Mouse (Mus musculus) cortical plate, adult 2 months (tissue): ENCODE data around the gene Klf3. TPM values are rescaled to one million over a fixed set of nuclear protein-coding genes. Genes with fewer than 3 reads are reported as not detected.

Experiments
- H3K27ac ChIP-seq: fragments of 200-500 bp; 2 replicates; pipeline ENCODE4 v1.5.1; 2012; ENCODE audit warnings: low read length, control low read depth, inconsistent platforms; ENCODE audit not compliant: insufficient read depth
- H3K4me1 ChIP-seq: fragments of 200-500 bp; 2 replicates; pipeline ENCODE4 v1.6.1; 2011; ENCODE audit warnings: low read length; ENCODE audit not compliant: control insufficient read depth, insufficient read depth
- H3K4me3 ChIP-seq: fragments of 200-500 bp; 2 replicates; pipeline ENCODE4 v1.5.1; 2011; ENCODE audit warnings: mild to moderate bottlenecking, low read length, control low read depth; ENCODE audit not compliant: insufficient read depth
- CTCF ChIP-seq: fragments of 200-500 bp; IDR thresholded peaks from 2 replicates; pipeline ENCODE4 v1.5.1; 2011; ENCODE audit warnings: mild to moderate bottlenecking, control low read depth, low read length; ENCODE audit not compliant: insufficient read depth; ENCODE audit errors: extremely low read depth
- POLR2A ChIP-seq: fragments of 200-500 bp; IDR thresholded peaks from 2 replicates; pipeline ENCODE4 v1.6.1; 2011; ENCODE audit warnings: mild to moderate bottlenecking, low read length, control low read depth; ENCODE audit not compliant: insufficient read depth; ENCODE audit errors: extremely low read depth
- polyA plus RNA-seq: library from polyadenylated mRNA; depleted of rRNA; stranded (reverse); fragments of >200 nt; gene quantifications from 2 replicates; pipeline ENCODE4 v1.2.3, GENCODE M21; 2012; rRNA removed

Gene Klf3
- polyA plus RNA-seq: 18.7 TPM in 2 replicates

DNA sequence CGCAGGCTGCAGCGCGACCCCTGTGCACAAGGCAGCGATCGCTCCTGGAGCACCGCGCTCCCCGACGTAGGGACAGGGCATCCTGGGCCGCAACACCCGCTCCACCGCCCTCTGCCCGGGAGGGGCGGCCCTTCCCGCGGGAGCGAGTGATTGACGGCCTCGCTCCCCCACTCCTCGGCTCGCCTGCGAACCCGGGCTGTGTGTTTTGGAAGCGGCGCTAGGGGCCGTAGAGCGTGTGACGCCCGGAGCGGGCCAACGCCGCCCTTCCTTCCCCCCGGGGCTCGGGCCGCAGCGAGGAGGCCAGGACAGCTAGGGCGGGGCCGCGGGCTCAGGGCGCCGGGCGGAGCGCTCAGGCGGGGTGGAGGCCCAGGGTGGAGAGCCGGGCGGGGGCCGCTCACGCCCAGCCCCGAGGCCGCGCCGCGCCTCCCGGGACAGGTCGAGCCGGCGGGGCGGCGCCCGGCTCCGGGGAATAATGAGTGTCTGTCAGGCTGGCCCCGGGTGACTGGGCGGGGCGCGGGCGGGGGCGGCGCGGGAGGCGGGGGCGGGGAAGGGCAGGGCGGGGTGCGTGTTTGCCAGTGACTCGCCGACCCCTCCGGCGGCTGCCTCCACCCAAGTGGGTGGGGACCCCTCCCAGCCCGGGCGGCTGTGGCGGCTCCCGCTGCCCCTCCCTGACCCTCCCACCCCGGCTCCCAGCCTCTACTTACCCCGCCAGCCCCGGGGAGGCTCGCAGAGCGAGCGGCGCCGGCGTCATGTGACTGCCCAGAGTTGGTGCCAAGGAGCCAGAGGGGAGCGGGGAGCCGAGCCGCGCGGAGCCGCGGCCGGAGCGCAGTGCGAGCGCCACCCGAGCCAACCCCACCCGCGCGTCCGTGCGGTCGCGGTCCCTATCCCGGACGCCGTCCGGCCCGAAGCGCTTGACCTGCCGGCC lies at the start of gene Klf3:
Klf3 (plus strand) TSS at position 594 of the 925 bp plus-strand sequence.
- TF ChIP-seq CTCF (no peak), POLR2A (peak; percentile 49; the same call in 1 of the 2 replicates)
- H3K27ac ChIP-seq: peak within 1 kb of the TSS; percentile 100
- H3K4me3 ChIP-seq: peak within 1 kb of the TSS; percentile 99
- H3K4me1 ChIP-seq: peaks cover 2% of the 10 kb centered on the region; the same call in 1 of the 2 replicates

DNA sequence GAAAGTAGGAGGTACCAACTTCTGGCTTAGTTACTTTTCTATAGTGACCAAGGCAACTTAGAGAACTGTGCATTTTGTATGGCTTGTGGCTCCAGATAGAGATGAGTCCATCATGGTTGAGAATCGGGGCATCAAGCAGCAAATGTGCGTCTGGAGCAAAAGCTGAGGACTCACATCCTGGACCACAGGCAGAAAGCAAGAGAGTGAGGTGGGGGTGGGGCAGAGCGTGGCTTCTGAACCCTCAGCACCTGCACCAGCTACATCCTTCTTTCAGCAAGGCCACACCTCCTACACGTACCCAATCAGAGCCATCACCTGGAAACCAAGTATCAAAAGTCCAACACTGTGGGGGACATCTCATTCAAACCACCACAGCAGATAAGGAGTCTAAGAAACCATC lies 40.9 kb upstream of the Klf3 start:
- H3K4me3 ChIP-seq: no peak overlapping the region
- TF ChIP-seq CTCF: no peak
- TF ChIP-seq POLR2A: no peak
- H3K27ac ChIP-seq: no peak overlapping the region
- H3K4me1 ChIP-seq: no peaks in the 10 kb centered on the region

DNA sequence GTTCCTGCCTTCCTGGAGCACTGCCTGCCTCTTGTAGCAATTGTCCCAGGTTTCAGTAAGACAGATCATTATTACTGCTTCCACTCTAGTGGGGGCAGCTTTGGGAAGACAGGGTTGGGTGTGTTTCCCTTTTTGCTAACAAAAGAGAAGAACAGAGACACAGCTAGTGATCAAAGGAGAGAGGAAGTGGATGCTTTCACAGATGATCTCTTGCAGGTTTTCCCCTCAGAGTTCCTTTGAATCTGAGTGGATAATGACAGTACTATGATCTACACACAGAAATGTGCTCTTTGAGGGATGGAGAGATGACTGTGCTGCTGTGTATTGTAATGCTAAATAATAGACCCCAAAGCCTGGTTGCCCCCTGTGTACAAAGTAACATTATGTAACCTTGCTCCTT lies 38.7 kb upstream of the Klf3 start:
- no peaks in the 10 kb centered on the region for H3K4me1 ChIP-seq
- TF ChIP-seq CTCF (no peak), POLR2A (no peak)

DNA sequence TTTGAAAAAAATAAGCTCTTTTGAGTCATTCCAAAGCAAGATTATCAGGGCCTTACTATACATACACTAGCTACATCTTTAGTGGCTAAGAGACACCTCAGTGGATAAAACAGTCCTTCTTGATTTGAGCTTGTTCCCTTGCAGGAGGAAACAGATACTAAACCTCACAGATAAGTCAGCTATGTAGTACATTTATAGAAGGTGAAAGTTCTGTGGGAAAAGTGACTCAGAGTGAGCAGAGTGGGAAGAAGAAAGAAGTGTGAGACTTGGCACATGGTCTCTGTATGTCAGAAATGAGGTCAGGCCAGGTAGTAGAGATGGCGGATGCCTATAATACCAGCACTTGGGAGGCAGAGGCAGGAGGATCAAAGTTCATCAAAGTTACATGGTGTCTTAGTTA lies 37.4 kb upstream of the Klf3 start:
- Histone ChIP-seq H3K27ac (no peak overlapping the region), H3K4me3 (no peak overlapping the region), H3K4me1 (no peaks in the 10 kb centered on the region)
- TF ChIP-seq POLR2A (no peak), CTCF (no peak)

More for the DNA sequence above, 38.7 kb upstream of the Klf3 start:
- no peak overlapping the region for H3K4me3 ChIP-seq
- no peak overlapping the region for H3K27ac ChIP-seq

GRCm38 (mm10) chr5:64766626-64767025 lies 36.6 kb upstream of the Klf3 start:
- H3K27ac ChIP-seq: no peak overlapping the region
- H3K4me3 ChIP-seq: no peak overlapping the region
- H3K4me1 ChIP-seq: no peaks in the 10 kb centered on the region
- no peak for TF ChIP-seq CTCF

DNA sequence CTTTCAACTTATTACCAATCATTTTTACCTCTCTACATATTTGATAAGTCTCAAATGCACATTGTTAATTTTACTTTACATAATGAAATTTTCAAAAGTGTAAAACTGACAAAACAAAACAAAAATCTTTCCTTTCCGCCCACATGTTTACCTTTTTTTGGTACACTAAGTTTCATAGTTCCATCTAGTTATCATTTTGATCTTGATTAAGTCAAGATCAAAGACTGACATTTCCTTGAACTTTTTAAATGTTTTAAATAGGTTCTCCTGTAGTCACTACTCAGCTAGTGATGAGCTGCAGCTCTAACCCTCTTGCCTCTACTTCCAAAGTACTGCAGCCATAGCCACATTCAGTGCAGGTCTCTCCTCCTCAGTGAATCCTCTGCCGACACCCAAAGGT lies 31.6 kb upstream of the Klf3 start:
- no peak overlapping the region for H3K4me3 ChIP-seq
- H3K4me1 ChIP-seq: no peaks in the 10 kb centered on the region
- H3K27ac ChIP-seq: no peak overlapping the region
- TF ChIP-seq CTCF (no peak), POLR2A (no peak)

- no peak for TF ChIP-seq CTCF
- no peak for TF ChIP-seq POLR2A
- Histone ChIP-seq H3K4me3 (no peak overlapping the region), H3K4me1 (no peaks in the 10 kb centered on the region), H3K27ac (no peak overlapping the region)
These were observed 25.0 kb upstream of the Klf3 start for GRCm38 (mm10) chr5:64778211-64778610.

- Histone ChIP-seq H3K27ac (no peak overlapping the region), H3K4me3 (no peak overlapping the region), H3K4me1 (no peaks in the 10 kb centered on the region)
- TF ChIP-seq POLR2A (no peak), CTCF (no peak)
These were observed 23.9 kb upstream of the Klf3 start for GRCm38 (mm10) chr5:64779285-64779684.

DNA sequence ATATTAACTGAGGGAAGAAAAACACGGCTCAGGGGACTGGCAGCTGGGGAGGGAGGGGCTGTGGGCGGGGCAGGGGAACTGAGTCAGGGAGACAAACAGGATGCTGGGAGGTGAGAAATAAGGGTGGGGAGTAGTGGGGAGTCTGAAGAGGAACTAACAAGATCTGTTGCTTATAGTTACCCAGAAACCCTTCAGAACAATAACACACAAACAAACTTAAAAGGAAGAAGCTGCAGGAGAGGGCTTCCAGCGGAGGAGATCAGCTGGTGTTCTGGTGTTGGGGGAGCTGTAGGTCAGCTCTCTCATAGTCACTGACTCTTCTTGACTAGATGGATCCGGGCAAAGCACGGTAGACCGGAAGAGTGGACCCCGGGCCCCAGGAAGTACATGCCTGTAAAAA lies 22.4 kb upstream of the Klf3 start:
- Histone ChIP-seq H3K27ac (no peak overlapping the region), H3K4me1 (no peaks in the 10 kb centered on the region), H3K4me3 (no peak overlapping the region)
- TF ChIP-seq CTCF: no peak
- TF ChIP-seq POLR2A: no peak

GRCm38 (mm10) chr5:64788175-64788574 lies 15.0 kb upstream of the Klf3 start:
- H3K27ac ChIP-seq: no peak overlapping the region
- no peaks in the 10 kb centered on the region for H3K4me1 ChIP-seq
- no peak overlapping the region for H3K4me3 ChIP-seq
- TF ChIP-seq CTCF (no peak), POLR2A (no peak)
